Mouse (Mus musculus): ENCODE data around the gene Cd300lb. TPM values are rescaled to one million over a fixed set of nuclear protein-coding genes. Genes with fewer than 3 reads are reported as not detected.

Cd300lb gene
- polyA plus RNA-seq (2015; fragmentation: Nextera tagmentation; extraction: Ambion mirVana) = 1.3 and 4.5 TPM in 2 replicates

GRCm38 (mm10) chr11:114934144-114934543, at the start of gene Cd300lb:
Cd300lb (minus strand) TSS chr11:114934386.

GRCm38 (mm10) chr11:114968752-114969207, 34.6 kb upstream of the Cd300lb start, which contains the start of gene Cd300c:
Cd300c (minus strand) TSS chr11:114969157.

GRCm38 (mm10) chr11:114889991-114890518, 44.1 kb downstream of the Cd300lb start, which contains the start of gene Cd300a:
Cd300a (plus strand) TSS chr11:114890041.

Other genes with a start within 250 kb of the Cd300lb start
- 0.36 and 0.67 TPM in 2 replicates for gene Dnaic2, start 207.0 kb downstream of the Cd300lb start, polyA plus RNA-seq (2015; fragmentation: Nextera tagmentation; extraction: Ambion mirVana)
- 0.23 TPM in 1 of 2 replicates, not detected in the other for gene Kif19a, start 169.0 kb downstream of the Cd300lb start, polyA plus RNA-seq (2015; fragmentation: Nextera tagmentation; extraction: Ambion mirVana)
- gene Btbd17, start 138.4 kb downstream of the Cd300lb start, polyA plus RNA-seq (2015; fragmentation: Nextera tagmentation; extraction: Ambion mirVana) = not detected in 2 replicates
- gene Gpr142, start 135.5 kb downstream of the Cd300lb start, polyA plus RNA-seq (2015; fragmentation: Nextera tagmentation; extraction: Ambion mirVana) = not detected in 2 replicates
- 4.9 and 5.6 TPM in 2 replicates for gene Gprc5c, start 83.2 kb downstream of the Cd300lb start, polyA plus RNA-seq (2015; fragmentation: Nextera tagmentation; extraction: Ambion mirVana)
- gene Cd300a, start 44.3 kb downstream of the Cd300lb start, polyA plus RNA-seq (2015; fragmentation: Nextera tagmentation; extraction: Ambion mirVana) = 2.0 and 3.5 TPM in 2 replicates
- not detected in 2 replicates for gene Cd300c, start 34.8 kb upstream of the Cd300lb start, polyA plus RNA-seq (2015; fragmentation: Nextera tagmentation; extraction: Ambion mirVana)
- gene Cd300ld, start 55.5 kb upstream of the Cd300lb start, polyA plus RNA-seq (2015; fragmentation: Nextera tagmentation; extraction: Ambion mirVana) = 1.1 and 3.8 TPM in 2 replicates
- 2.9 and 8.2 TPM in 2 replicates for gene Cd300c2, start 67.5 kb upstream of the Cd300lb start, polyA plus RNA-seq (2015; fragmentation: Nextera tagmentation; extraction: Ambion mirVana)
- gene Cd300ld2, start 81.8 kb upstream of the Cd300lb start, polyA plus RNA-seq (2015; fragmentation: Nextera tagmentation; extraction: Ambion mirVana) = not detected in 2 replicates
- gene Cd300ld4, start 92.6 kb upstream of the Cd300lb start, polyA plus RNA-seq (2015; fragmentation: Nextera tagmentation; extraction: Ambion mirVana) = 0.16 TPM in 1 of 2 replicates, not detected in the other
- gene Cd300ld5, start 103.4 kb upstream of the Cd300lb start, polyA plus RNA-seq (2015; fragmentation: Nextera tagmentation; extraction: Ambion mirVana) = 0.16 TPM in 1 of 2 replicates, not detected in the other
- gene Cd300ld3, start 114.0 kb upstream of the Cd300lb start, polyA plus RNA-seq (2015; fragmentation: Nextera tagmentation; extraction: Ambion mirVana) = not detected in 2 replicates
- gene Cd300e, start 127.8 kb upstream of the Cd300lb start, polyA plus RNA-seq (2015; fragmentation: Nextera tagmentation; extraction: Ambion mirVana) = not detected in 2 replicates
- 0.52 and 0.54 TPM in 2 replicates for gene Rab37, start 157.0 kb upstream of the Cd300lb start, polyA plus RNA-seq (2015; fragmentation: Nextera tagmentation; extraction: Ambion mirVana)
- 1.1 and 9.2 TPM in 2 replicates for gene Cd300lf, start 199.6 kb upstream of the Cd300lb start, polyA plus RNA-seq (2015; fragmentation: Nextera tagmentation; extraction: Ambion mirVana)
- gene Slc9a3r1, start 229.0 kb upstream of the Cd300lb start, polyA plus RNA-seq (2015; fragmentation: Nextera tagmentation; extraction: Ambion mirVana) = 87.0 and 97.9 TPM in 2 replicates